Mouse (Mus musculus) WW6 (cell line): ENCODE measurements around the gene Prmt2.
A peak's percentile ranks its signal among the peaks of the same experiment; 100 is the strongest.

Experiments used
- DNase-seq: peaks from one replicate; pipeline ENCODE4 v3.0.0-alpha.2; 2013; ENCODE audit warnings: low read depth, low spot score

Prmt2 gene

GRCm38 (mm10) chr10:76237341-76238225, at the start of gene Prmt2:
TSS of gene Prmt2 (minus strand) at chr10:76237865.
- peak; percentile 83 for DNase-seq

- DNase-seq = no peak
Observed at GRCm38 (mm10) chr10:76278541-76279097, 41.0 kb upstream of the Prmt2 start.

GRCm38 (mm10) chr10:76275256-76275655, 37.6 kb upstream of the Prmt2 start:
- no peak for DNase-seq

- no peak for DNase-seq
Observed at GRCm38 (mm10) chr10:76271238-76271637, 33.6 kb upstream of the Prmt2 start.

DNA sequence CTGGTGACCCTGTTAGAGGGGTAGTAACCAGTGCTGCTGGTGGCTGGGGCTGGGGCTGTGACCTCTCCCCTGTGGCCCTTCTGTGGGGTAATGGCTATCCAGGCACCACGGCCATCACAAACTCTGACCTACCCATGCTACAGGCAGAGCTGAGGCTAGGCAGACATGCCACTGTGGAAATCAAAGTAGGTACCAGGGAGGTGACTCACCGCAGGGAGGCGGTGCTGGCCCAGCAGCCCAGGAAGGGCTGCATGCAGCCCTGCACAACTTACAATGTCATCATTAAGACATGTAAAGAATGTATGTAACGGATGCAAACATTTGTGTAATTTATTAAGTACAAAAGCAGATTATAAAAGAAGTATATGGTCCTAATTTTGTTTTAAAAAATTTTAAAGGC, 24.8 kb upstream of the Prmt2 start:
- no peak for DNase-seq

GRCm38 (mm10) chr10:76261447-76261846, 23.8 kb upstream of the Prmt2 start:
- DNase-seq = no peak

- DNase-seq = no peak
Observed at GRCm38 (mm10) chr10:76260358-76261059, 22.8 kb upstream of the Prmt2 start.

- no peak for DNase-seq
Observed at GRCm38 (mm10) chr10:76259566-76260232, 22.0 kb upstream of the Prmt2 start.

GRCm38 (mm10) chr10:76257719-76258390, 20.2 kb upstream of the Prmt2 start:
- no peak for DNase-seq

DNA sequence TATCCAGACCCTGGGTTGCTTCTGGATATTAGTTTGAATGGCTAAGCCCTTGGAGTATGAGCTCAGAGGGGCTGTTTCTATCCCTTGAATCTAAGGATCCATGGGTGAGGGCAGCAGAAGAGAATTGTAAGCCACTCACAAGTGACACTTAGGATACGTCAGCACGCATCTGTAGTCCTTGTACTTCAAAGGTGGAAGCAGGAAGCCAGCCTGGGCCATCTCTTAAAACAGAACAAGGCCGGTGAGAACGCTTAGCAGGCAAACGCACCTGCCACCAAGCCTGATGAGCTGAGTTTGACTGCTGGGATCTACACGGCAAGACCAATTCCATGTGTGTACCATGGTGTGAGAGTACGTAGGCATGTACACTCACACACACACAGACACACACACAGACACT, 19.6 kb upstream of the Prmt2 start:
- no peak for DNase-seq

DNA sequence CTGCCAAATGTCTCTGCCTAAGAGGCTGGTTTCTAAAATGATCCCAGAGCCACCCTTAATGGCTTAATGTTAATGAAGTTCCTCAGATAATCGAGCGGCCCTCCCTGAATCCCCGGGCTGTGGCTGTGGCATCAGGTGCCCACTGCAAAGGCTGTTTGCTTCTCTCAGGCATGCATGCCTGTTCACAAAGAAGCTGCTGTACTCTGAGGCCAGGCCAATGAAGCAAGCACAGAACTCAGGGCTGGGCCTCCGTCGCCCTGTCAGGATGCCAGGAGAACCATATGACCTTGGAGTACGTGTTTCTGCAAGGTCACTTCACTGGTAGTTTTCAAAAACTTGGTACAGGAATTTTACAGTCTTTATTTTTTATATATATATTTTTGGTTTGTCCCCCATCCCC, 18.0 kb upstream of the Prmt2 start:
- DNase-seq = no peak

- DNase-seq = no peak
Observed at GRCm38 (mm10) chr10:76253536-76253935, 15.9 kb upstream of the Prmt2 start, which contains the start of gene S100b. TSS of gene S100b (plus strand) at chr10:76253853.

DNA sequence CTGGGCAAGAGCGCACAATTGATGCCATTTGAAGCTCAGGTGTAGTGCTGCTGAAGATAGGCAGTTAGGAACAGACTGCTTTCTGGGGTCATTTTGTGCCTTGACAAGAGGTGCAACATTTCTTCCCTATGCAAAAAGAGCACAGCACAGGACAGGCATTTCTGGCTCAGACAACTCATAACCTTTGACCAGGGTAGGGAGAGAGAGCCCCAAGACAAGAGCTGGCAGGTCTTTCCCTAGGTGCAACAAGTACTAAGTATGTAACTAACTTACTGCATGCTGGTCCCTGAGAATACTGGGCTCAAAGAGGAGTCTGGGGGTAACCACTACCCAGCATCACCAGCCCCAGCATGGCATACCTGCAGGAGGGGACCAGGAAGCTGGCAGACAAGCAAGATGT, 15.4 kb upstream of the Prmt2 start:
- no peak for DNase-seq

GRCm38 (mm10) chr10:76250870-76251269, 13.2 kb upstream of the Prmt2 start:
- DNase-seq = no peak

DNA sequence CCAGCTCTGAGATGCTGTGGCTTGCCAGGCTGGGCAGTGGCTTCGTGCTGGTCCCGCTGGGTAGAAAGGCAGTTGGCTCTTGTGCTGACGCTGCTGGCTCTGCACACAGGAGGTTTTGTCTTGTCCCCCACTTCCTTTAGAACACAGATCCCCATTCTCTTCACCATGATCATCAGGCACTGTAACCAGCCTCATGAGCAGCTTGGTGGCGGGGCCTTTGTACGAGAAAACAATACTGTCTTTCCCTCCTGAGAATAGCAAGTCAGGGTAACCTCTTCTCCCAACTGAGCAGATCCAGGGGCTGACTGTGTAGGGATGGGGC, 10.9 kb upstream of the Prmt2 start:
- no peak for DNase-seq

DNA sequence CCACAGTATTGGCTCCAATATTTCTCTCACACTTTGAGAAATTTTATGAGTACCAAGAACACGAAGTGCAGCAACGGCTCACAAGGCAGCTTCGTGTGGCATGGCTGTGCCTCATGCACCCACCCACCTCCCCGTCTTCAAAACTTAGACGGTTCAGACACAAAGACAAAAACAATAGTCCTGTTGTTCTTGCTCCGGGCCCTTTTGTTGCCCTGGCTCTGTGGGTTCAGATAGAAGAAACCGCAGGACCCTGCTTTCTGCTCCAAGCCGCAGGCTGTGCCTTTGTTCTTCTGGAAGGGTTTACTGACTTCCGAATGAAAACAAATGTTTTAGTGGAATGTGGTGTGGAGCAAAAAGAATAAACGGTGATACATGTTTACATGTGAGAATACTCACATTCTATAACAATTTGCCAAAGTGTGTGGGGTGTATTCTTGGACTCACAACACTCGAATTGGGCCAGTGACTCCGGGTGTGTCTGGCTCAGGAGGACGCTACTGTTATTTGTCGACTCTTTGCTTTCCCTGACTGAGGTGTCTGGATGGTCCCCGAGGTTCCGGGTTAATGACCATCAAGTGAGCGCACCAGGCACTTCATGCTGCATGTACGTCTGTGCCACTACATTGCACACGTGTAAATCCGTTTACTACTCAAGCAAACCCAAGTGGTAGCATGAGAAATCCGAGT, 10.4 kb upstream of the Prmt2 start:
- DNase-seq = no peak

DNA sequence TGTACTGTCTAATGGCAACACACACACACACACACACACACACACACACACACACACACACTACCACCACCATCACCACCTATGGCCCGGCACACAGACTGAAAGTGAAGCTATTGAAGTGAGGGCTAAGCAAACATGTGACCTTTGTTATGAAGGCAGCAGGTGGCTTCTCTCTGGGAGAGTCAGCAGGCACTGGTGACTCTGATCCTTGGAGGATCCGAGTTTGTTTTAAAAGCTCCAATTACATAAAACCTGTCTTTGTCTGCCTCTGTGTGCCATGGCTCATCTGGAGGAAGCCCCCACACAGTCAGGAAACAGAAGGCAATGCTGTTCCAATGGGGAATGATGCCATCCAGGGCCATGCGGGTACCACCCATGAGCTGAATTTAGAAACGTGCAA, 8.9 kb upstream of the Prmt2 start:
- DNase-seq = no peak

DNA sequence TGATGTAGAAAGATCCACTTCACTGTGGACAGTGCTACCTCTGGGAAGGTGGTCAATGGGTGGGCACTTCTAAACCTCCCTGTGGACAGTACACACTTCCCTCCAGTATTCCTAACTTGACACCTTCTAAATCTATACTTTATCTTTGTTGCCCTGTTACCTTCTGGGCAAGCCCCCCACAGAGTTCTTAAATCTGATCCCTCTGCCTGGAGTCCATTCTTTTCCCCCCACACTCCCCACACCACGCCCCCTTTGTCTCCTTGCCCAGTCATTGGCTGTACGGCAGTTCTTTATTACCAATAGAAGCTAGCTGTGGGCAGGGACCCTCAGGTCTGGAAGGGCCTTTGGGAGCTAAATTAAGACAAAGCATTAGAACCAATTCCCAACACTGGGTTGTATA, 7.4 kb upstream of the Prmt2 start:
- no peak for DNase-seq

GRCm38 (mm10) chr10:76239401-76239800, 1.7 kb upstream of the Prmt2 start:
- DNase-seq = no peak

- no peak for DNase-seq
Observed at GRCm38 (mm10) chr10:76229627-76230026, 8.0 kb downstream of the Prmt2 start.

- DNase-seq = no peak
Observed at GRCm38 (mm10) chr10:76225944-76226343, 11.7 kb downstream of the Prmt2 start.
